Mouse (Mus musculus) hindbrain, embryonic 15.5 days (tissue): ENCODE measurements around the gene Dgat2. TPM values are rescaled to one million over a fixed set of nuclear protein-coding genes. Genes with fewer than 3 reads are reported as not detected.

ENCODE experiments used
- ATAC-seq: fragments of 200-750 bp; cut with Nextera tagmentation; 2 replicates; pipeline ENCODE4 v1.8.0; 2017; ENCODE audit warnings: low read depth, moderate number of reproducible peaks, moderate TSS enrichment; ENCODE audit not compliant: low FRiP score
- H3K27ac ChIP-seq: fragments of 300-500 bp; sonication (generic); replicated peaks from 2 replicates; pipeline ENCODE4 v1.5.1; 2015; ENCODE audit warnings: mild to moderate bottlenecking, inconsistent platforms
- H3K27me3 ChIP-seq: fragments of 300-500 bp; sonication (generic); 2 replicates; pipeline ENCODE4 v1.6.1; 2015; ENCODE audit warnings: control low read depth, inconsistent platforms
- H3K36me3 ChIP-seq: fragments of 300-500 bp; sonication (generic); 2 replicates; pipeline ENCODE4 v1.6.1; 2015; ENCODE audit warnings: control low read depth, inconsistent platforms
- H3K4me1 ChIP-seq: fragments of 300-500 bp; sonication (generic); replicated peaks from 2 replicates; pipeline ENCODE4 v1.6.1; 2015; ENCODE audit warnings: control low read depth, inconsistent platforms
- H3K4me2 ChIP-seq: fragments of 300-500 bp; sonication (generic); 2 replicates; pipeline ENCODE4 v1.6.1; 2015; ENCODE audit warnings: moderate library complexity, mild to moderate bottlenecking, inconsistent platforms
- H3K4me3 ChIP-seq: fragments of 300-500 bp; sonication (generic); 2 replicates; pipeline ENCODE4 v1.5.1; 2015; ENCODE audit warnings: mild to moderate bottlenecking, inconsistent platforms
- H3K9ac ChIP-seq: fragments of 300-500 bp; sonication (generic); 2 replicates; pipeline ENCODE4 v1.6.1; 2015; ENCODE audit warnings: inconsistent platforms
- H3K9me3 ChIP-seq: fragments of 300-500 bp; sonication (generic); 2 replicates; pipeline ENCODE4 v1.6.1; 2016; ENCODE audit warnings: control low read depth, inconsistent platforms
- WGBS: fragments of 180-500 bp; shearing (Covaris S2); methylation state at CpG from one replicate; pipeline ENCODE4 v1.1.7; 2015; 5-methylcytosine and 5-hydroxymethylcytosine counted together
- polyA plus RNA-seq: library from polyadenylated mRNA; unstranded; fragments of >200 nt; fragmentation: Nextera tagmentation; extraction: Ambion mirVana; gene quantifications from 2 replicates; pipeline ENCODE4 v1.2.1, GENCODE M21; 2015

Dgat2 gene
- polyA plus RNA-seq = 18.9 and 22.1 TPM in 2 replicates

GRCm38 (mm10) chr7:99182432-99183172 is at the start of gene Dgat2:
TSS of gene Dgat2 (minus strand) at chr7:99182719.
- peak; percentile 95 for ATAC-seq
- Histone ChIP-seq H3K9me3 (no peaks in the 10 kb centered on the region), H3K36me3 (no peaks in the 10 kb centered on the region), H3K4me1 (peaks cover 16% of the 10 kb centered on the region; the same call in 1 of the 2 replicates), H3K4me2 (peak within 1 kb of the TSS; percentile 82), H3K9ac (peak within 1 kb of the TSS; percentile 65), H3K27ac (peak within 1 kb of the TSS; percentile 82), H3K27me3 (0 out of 2 replicates have a peak, but pooled peaks cover 4% of the 10 kb centered on the region), H3K4me3 (peak within 1 kb of the TSS; percentile 56)
- under 1% methylated on average over 63 of the region's 63 CpGs for WGBS

- Histone ChIP-seq H3K27ac (no peak overlapping the region), H3K4me3 (no peak overlapping the region), H3K9me3 (no peaks in the 10 kb centered on the region), H3K36me3 (no peaks in the 10 kb centered on the region), H3K9ac (no peak overlapping the region), H3K27me3 (no peaks in the 10 kb centered on the region), H3K4me1 (no peaks in the 10 kb centered on the region), H3K4me2 (no peak overlapping the region)
- WGBS = 68% methylated on average over 7 of the region's 7 CpGs
- ATAC-seq = no peak
These were observed 47.7 kb upstream of the Dgat2 start for GRCm38 (mm10) chr7:99230061-99230747.

GRCm38 (mm10) chr7:99229411-99229810 is 46.9 kb upstream of the Dgat2 start:
- no peak overlapping the region for H3K4me3 ChIP-seq
- no peak overlapping the region for H3K9ac ChIP-seq
- WGBS = 8% methylated on average over 2 of the region's 2 CpGs
- no peak for ATAC-seq
- H3K4me2 ChIP-seq = no peak overlapping the region
- no peaks in the 10 kb centered on the region for H3K27me3 ChIP-seq
- no peak overlapping the region for H3K27ac ChIP-seq
- H3K36me3 ChIP-seq = no peaks in the 10 kb centered on the region
- no peaks in the 10 kb centered on the region for H3K9me3 ChIP-seq
- H3K4me1 ChIP-seq = no peaks in the 10 kb centered on the region

- H3K9ac ChIP-seq = no peak overlapping the region
- WGBS = 77% methylated on average over 8 of the region's 8 CpGs
These were observed 46.3 kb upstream of the Dgat2 start for GRCm38 (mm10) chr7:99228825-99229224.

GRCm38 (mm10) chr7:99227267-99227666 is 44.7 kb upstream of the Dgat2 start:
- H3K4me2 ChIP-seq = no peak overlapping the region
- no peak overlapping the region for H3K27ac ChIP-seq
- H3K4me1 ChIP-seq = no peaks in the 10 kb centered on the region
- H3K9me3 ChIP-seq = no peaks in the 10 kb centered on the region
- no peak for ATAC-seq
- H3K4me3 ChIP-seq = no peak overlapping the region
- H3K36me3 ChIP-seq = no peaks in the 10 kb centered on the region
- 95% methylated on average over 4 of the region's 4 CpGs for WGBS
- no peaks in the 10 kb centered on the region for H3K27me3 ChIP-seq
- no peak overlapping the region for H3K9ac ChIP-seq

More at GRCm38 (mm10) chr7:99228825-99229224, 46.3 kb upstream of the Dgat2 start:
- H3K27me3 ChIP-seq = no peaks in the 10 kb centered on the region
- H3K27ac ChIP-seq = no peak overlapping the region
- no peak overlapping the region for H3K4me3 ChIP-seq
- H3K4me2 ChIP-seq = no peak overlapping the region
- H3K4me1 ChIP-seq = no peaks in the 10 kb centered on the region
- no peaks in the 10 kb centered on the region for H3K36me3 ChIP-seq
- H3K9me3 ChIP-seq = no peaks in the 10 kb centered on the region
- ATAC-seq = no peak

- H3K9ac ChIP-seq = no peak overlapping the region
- no peaks in the 10 kb centered on the region for H3K27me3 ChIP-seq
- H3K4me3 ChIP-seq = no peak overlapping the region
- no peaks in the 10 kb centered on the region for H3K4me1 ChIP-seq
- ATAC-seq = no peak
- H3K4me2 ChIP-seq = no peak overlapping the region
- 94% methylated on average over 10 of the region's 10 CpGs for WGBS
- no peaks in the 10 kb centered on the region for H3K36me3 ChIP-seq
- no peaks in the 10 kb centered on the region for H3K9me3 ChIP-seq
- H3K27ac ChIP-seq = no peak overlapping the region
These were observed 44.1 kb upstream of the Dgat2 start for GRCm38 (mm10) chr7:99226662-99227061.

DNA sequence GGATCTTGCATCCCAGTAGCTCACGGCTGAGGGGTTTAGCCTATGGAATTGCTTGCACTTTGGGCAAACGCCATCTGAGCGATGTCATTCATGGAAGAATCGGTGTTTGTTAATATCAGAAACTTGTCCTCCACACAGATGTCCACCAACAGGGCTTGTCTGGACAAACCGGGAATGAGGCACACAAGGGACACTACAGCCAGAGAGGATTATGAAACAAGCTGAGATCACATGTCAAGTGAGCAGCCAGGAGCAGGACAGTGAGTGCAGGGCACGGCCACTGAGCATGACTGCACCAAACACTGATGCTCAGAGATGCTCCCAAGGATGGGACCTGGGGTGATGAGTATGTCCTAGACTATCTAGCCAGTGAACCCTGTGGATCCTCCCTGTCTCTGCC is 42.9 kb upstream of the Dgat2 start:
- no peaks in the 10 kb centered on the region for H3K4me1 ChIP-seq
- no peaks in the 10 kb centered on the region for H3K27me3 ChIP-seq
- H3K4me3 ChIP-seq = no peak overlapping the region
- H3K36me3 ChIP-seq = no peaks in the 10 kb centered on the region
- ATAC-seq = no peak
- WGBS = 80% methylated on average over 6 of the region's 6 CpGs
- no peak overlapping the region for H3K9ac ChIP-seq
- H3K4me2 ChIP-seq = no peak overlapping the region
- no peaks in the 10 kb centered on the region for H3K9me3 ChIP-seq
- H3K27ac ChIP-seq = no peak overlapping the region

- no peak overlapping the region for H3K4me2 ChIP-seq
- no peaks in the 10 kb centered on the region for H3K36me3 ChIP-seq
- no peaks in the 10 kb centered on the region for H3K9me3 ChIP-seq
- no peak for ATAC-seq
- H3K9ac ChIP-seq = no peak overlapping the region
- no peak overlapping the region for H3K27ac ChIP-seq
- no peaks in the 10 kb centered on the region for H3K4me1 ChIP-seq
- WGBS = 43% methylated on average over 1 of the region's 1 CpGs
- H3K27me3 ChIP-seq = no peaks in the 10 kb centered on the region
- no peak overlapping the region for H3K4me3 ChIP-seq
These were observed 42.2 kb upstream of the Dgat2 start for GRCm38 (mm10) chr7:99224648-99225190.

DNA sequence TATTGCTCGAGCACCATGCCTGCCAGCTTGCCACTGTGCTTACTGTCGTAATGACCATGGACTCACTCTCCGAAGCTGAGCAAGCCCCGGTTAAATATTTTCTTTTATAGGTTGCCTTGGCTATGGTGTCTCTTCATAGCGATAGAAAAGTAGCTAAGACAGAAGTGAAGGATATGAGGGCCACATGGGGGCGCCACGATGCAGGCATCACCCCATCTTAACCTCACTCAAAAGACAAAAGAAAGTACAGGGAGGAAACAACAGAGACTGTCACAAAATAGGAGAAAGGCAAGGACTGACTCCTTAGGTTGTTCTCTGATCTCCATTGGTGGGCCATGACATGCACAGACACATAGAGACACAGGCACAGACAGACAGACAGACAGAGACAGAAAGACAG is 41.7 kb upstream of the Dgat2 start:
- Histone ChIP-seq H3K27ac (no peak overlapping the region), H3K4me2 (no peak overlapping the region), H3K27me3 (no peaks in the 10 kb centered on the region), H3K4me3 (no peak overlapping the region), H3K4me1 (no peaks in the 10 kb centered on the region), H3K9ac (no peak overlapping the region), H3K9me3 (no peaks in the 10 kb centered on the region), H3K36me3 (no peaks in the 10 kb centered on the region)
- WGBS = 59% methylated on average over 7 of the region's 7 CpGs
- ATAC-seq = no peak

GRCm38 (mm10) chr7:99217338-99218074 is 35.0 kb upstream of the Dgat2 start:
- H3K36me3 ChIP-seq = no peaks in the 10 kb centered on the region
- WGBS = 60% methylated on average over 3 of the region's 3 CpGs
- ATAC-seq = peak; percentile 89

GRCm38 (mm10) chr7:99215347-99215855 is 32.9 kb upstream of the Dgat2 start:
- Histone ChIP-seq H3K9ac (no peak overlapping the region), H3K4me3 (no peak overlapping the region), H3K4me2 (no peak overlapping the region), H3K27me3 (no peaks in the 10 kb centered on the region), H3K4me1 (no peaks in the 10 kb centered on the region), H3K27ac (no peak overlapping the region), H3K36me3 (no peaks in the 10 kb centered on the region), H3K9me3 (no peaks in the 10 kb centered on the region)
- 79% methylated on average over 8 of the region's 8 CpGs for WGBS
- no peak for ATAC-seq

More at GRCm38 (mm10) chr7:99217338-99218074, 35.0 kb upstream of the Dgat2 start:
- Histone ChIP-seq H3K4me2 (no peak overlapping the region), H3K27me3 (no peaks in the 10 kb centered on the region), H3K4me1 (no peaks in the 10 kb centered on the region), H3K9ac (no peak overlapping the region), H3K9me3 (no peaks in the 10 kb centered on the region), H3K27ac (no peak overlapping the region), H3K4me3 (no peak overlapping the region)
